Mouse (Mus musculus): ENCODE results near the gene Dnah6. TPM values are rescaled to one million over a fixed set of nuclear protein-coding genes. Genes with fewer than 3 reads are reported as not detected.

The Dnah6 gene
- polyA plus RNA-seq, 2 experiments from 2014 or later, result 0.13 TPM; not detected in 1

- ATAC-seq, result no peak
Observed at GRCm38 (mm10) chr6:73227376-73228158, 6.1 kb upstream of the Dnah6 start.

GRCm38 (mm10) chr6:73222841-73223526 lies 1.5 kb upstream of the Dnah6 start:
- ATAC-seq, result no peak

GRCm38 (mm10) chr6:73221958-73222735 lies 696 bp upstream of the Dnah6 start:
- ATAC-seq, result peak; percentile 45

GRCm38 (mm10) chr6:73211602-73212001 lies 9.8 kb downstream of the Dnah6 start:
- ATAC-seq, result no peak

- no peak for ATAC-seq
Observed at GRCm38 (mm10) chr6:73211036-73211435, 10.4 kb downstream of the Dnah6 start.

- peak; percentile 100 for ATAC-seq
Observed at GRCm38 (mm10) chr6:73210445-73210972, 10.9 kb downstream of the Dnah6 start.

GRCm38 (mm10) chr6:73209598-73209997 lies 11.9 kb downstream of the Dnah6 start:
- no peak for ATAC-seq

GRCm38 (mm10) chr6:73204937-73205336 lies 16.5 kb downstream of the Dnah6 start:
- ATAC-seq, result no peak

GRCm38 (mm10) chr6:73203724-73204123 lies 17.7 kb downstream of the Dnah6 start:
- ATAC-seq, result no peak

GRCm38 (mm10) chr6:73195291-73195690 lies 26.2 kb downstream of the Dnah6 start:
- no peak for ATAC-seq

GRCm38 (mm10) chr6:73190756-73191155 lies 30.7 kb downstream of the Dnah6 start:
- no peak for ATAC-seq

- no peak for ATAC-seq
Observed at GRCm38 (mm10) chr6:73184276-73184675, 37.2 kb downstream of the Dnah6 start.

- ATAC-seq, result no peak
Observed at GRCm38 (mm10) chr6:73182987-73183386, 38.5 kb downstream of the Dnah6 start.

- ATAC-seq, result no peak
Observed at GRCm38 (mm10) chr6:73182410-73182809, 39.0 kb downstream of the Dnah6 start.

- no peak for ATAC-seq
Observed at GRCm38 (mm10) chr6:73182006-73182405, 39.4 kb downstream of the Dnah6 start.

- no peak for ATAC-seq
Observed at GRCm38 (mm10) chr6:73175156-73175555, 46.3 kb downstream of the Dnah6 start.

- no peak for ATAC-seq
Observed at GRCm38 (mm10) chr6:73167230-73167629, 54.2 kb downstream of the Dnah6 start.

GRCm38 (mm10) chr6:73162958-73163357 lies 58.5 kb downstream of the Dnah6 start:
- no peak for ATAC-seq

GRCm38 (mm10) chr6:73161338-73161737 lies 60.1 kb downstream of the Dnah6 start:
- no peak for ATAC-seq

GRCm38 (mm10) chr6:73155455-73155854 lies 66.0 kb downstream of the Dnah6 start:
- no peak for ATAC-seq

GRCm38 (mm10) chr6:73153675-73154074 lies 67.8 kb downstream of the Dnah6 start:
- peak; percentile 68 for ATAC-seq

GRCm38 (mm10) chr6:73143403-73143802 lies 78.0 kb downstream of the Dnah6 start:
- ATAC-seq, result no peak

GRCm38 (mm10) chr6:73142776-73143175 lies 78.7 kb downstream of the Dnah6 start:
- no peak for ATAC-seq

Measured in activated CD4-positive, CD25-positive, alpha-beta regulatory T cell, adult 4 months (primary cell).